Mouse (Mus musculus): ENCODE data around the gene Cab39.

Gene Cab39

DNA sequence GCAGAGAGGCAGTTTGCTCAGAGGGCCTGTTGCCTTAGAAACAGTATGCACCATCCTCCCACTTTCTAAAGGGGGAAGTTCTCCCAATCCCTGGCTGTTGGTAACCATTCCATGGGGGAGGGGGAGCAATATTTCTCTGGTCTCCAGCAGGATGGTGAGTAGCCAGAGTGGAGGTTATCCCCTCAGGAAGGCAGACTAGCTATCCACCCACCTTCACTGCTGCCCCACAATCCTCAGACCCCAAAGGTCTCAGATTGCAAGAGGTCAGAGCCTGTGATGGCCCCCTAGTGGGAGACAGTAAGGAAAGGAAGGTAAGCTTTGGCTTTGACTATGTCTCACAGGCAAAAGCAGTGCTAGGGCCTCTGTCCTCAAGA, 106.1 kb downstream of the Cab39 start:
- DNase-seq (ENCODE audit: low read depth, low spot score): no peak

DNA sequence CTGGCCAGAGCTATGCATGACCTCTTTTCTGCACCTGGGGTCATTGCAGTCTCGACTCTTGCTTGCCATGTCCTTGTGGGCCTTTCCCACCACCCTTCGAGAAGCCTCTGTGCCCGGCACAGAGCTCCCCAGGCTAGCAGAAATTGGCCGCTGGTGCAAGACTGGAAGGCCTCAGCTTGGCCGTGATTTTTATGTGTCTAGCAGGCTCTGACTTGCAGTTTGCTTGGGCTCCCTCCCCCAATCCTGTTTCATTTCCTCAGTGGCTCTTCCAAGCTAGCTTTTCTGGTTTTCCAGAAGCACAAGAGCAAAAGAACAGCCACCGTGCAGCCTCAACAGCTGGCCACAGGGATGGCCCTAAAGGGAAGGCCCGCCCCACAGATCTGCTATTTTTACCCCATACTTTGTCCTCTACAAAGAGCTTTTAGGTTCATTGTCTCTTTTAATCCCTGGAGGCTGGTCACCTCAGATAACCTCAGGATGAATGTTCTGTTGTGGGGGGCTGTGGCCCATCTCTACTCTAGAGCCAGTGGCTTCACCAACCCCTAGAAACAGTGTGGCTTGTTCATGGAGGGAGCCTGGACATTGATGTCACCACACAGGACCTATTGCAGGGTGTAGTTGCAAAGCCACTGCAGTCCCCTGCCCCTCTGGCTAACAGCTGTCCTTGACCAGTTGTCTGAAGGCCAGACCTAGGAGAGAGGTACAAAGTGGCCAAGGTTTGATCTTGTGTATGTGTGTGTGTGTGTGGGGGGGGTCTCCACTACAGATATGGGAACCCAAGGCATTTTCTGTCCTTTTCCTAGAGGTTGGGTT, 107.5 kb downstream of the Cab39 start:
- DNase-seq (ENCODE audit: low read depth, low spot score): no peak

Data from forelimb bud, embryonic 11.5 days (tissue).